Comparison of ENCODE assay signal across 21 mouse cellular contexts in the genomic region with DNA sequence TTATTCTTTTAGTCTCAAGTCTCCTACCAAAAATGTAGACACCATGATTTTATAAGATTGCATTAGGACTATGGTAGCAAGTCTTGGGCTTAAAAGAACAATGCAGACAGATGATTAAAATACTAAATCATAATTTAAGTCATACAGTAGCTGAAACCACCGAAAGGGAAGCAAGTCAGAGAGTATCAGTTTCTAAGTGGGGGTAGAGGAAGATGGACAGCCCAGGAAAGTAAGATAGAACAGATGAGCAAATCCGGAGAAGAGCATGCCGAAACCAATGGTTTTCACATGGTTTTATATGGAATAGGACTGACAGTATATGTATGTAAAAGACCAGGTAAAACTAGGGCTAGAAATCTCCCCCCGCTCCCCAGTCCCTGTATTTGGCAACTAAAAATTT.
"Had no signal": no experiment of that assay in that cellular context is flagged by ENCODE, and none has a peak within 500 bp of the region (broad histone marks: within the 10 kb centered on the region; RNA-seq: fewer than 3 reads in every experiment).

No protein-coding gene starts in this region.

- ATAC-seq: lung, postnatal 0 days had no signal

- H3K9ac ChIP-seq: kidney, embryonic 15.5 days; limb, embryonic 13.5 days; liver, embryonic 13.5 days; lung, embryonic 14.5 days; neural tube, embryonic 12.5 days; neural tube, embryonic 15.5 days; stomach, embryonic 15.5 days had no signal

- H3K27ac ChIP-seq: kidney, embryonic 15.5 days; left cerebral cortex, adult 2 months; limb, embryonic 10.5 days; limb, embryonic 13.5 days; liver, embryonic 13.5 days; neural tube, embryonic 12.5 days; neural tube, embryonic 15.5 days; stomach, embryonic 15.5 days had no signal

- H3K27me3 ChIP-seq: kidney, embryonic 15.5 days; limb, embryonic 13.5 days; liver, embryonic 13.5 days; neural tube, embryonic 12.5 days; neural tube, embryonic 15.5 days; stomach, embryonic 15.5 days had no signal

- H3K4me2 ChIP-seq: kidney, embryonic 15.5 days; limb, embryonic 13.5 days; liver, embryonic 13.5 days; lung, embryonic 14.5 days; midbrain, embryonic 11.5 days; neural tube, embryonic 12.5 days; neural tube, embryonic 15.5 days; stomach, embryonic 15.5 days had no signal

- H3K4me1 ChIP-seq: kidney, embryonic 15.5 days; limb, embryonic 10.5 days; limb, embryonic 13.5 days; neural tube, embryonic 12.5 days; neural tube, embryonic 15.5 days; stomach, embryonic 15.5 days had no signal

- H3K4me3 ChIP-seq: kidney, embryonic 15.5 days; left cerebral cortex, adult 2 months; limb, embryonic 10.5 days; limb, embryonic 13.5 days; liver, embryonic 13.5 days; neural tube, embryonic 12.5 days; neural tube, embryonic 15.5 days; stomach, embryonic 15.5 days had no signal

- DNase-seq: kidney, adult 11 months; kidney, adult 8-10 months; kidney, postnatal 10 days; kidney, postnatal 36 days; layer of hippocampus, postnatal 36 days; liver; liver, embryonic 13.5 days; lung, embryonic 14.5 days; midbrain, embryonic 14.5 days; retina, postnatal 1 day; right cerebral cortex, postnatal 25 days; thymus, postnatal 36 days had no signal

- H3K36me3 ChIP-seq: kidney, embryonic 15.5 days; limb, embryonic 10.5 days; limb, embryonic 13.5 days; liver, embryonic 13.5 days; neural tube, embryonic 12.5 days; neural tube, embryonic 15.5 days; stomach, embryonic 15.5 days had no signal

- H3K9me3 ChIP-seq: kidney, embryonic 15.5 days; limb, embryonic 10.5 days; limb, embryonic 13.5 days; liver, embryonic 13.5 days; neural tube, embryonic 12.5 days; neural tube, embryonic 15.5 days; stomach, embryonic 15.5 days had no signal
